In the genomic region with DNA sequence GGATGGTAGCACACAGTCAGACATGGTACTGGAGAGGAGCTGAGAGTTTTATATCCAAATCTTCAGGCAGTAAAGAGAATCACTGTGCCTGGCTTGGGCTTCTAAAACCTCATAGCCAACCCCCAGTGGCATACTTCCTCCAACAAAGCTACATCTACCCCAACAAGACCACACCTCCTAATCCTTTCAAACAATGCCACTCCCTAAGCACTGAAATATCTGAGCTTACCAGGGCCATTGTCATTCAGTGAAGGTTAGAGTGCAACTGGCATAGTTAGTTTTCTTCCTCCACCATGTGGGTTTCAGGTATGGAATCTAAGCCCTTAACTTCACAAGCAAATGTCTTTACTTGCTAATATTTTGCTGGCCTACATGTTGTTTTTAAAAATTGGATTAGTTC, we compare ENCODE assay signal across 24 mouse cellular contexts. TPM values are rescaled to one million over a fixed set of nuclear protein-coding genes. Genes with fewer than 3 reads are reported as not detected.
DNase-seq lines count a peak whose midpoint lies in the region; ATAC-seq and TF ChIP-seq lines count a peak whose summit lies in the region.
"Had no signal": no experiment of that assay in that cellular context is flagged by ENCODE, and none has a peak within 500 bp of the region (broad histone marks: within the 10 kb centered on the region; RNA-seq: fewer than 3 reads in every experiment).

No protein-coding gene starts in this region.

- H3K9ac ChIP-seq in limb, embryonic 14.5 days (ENCODE audit: low read depth, low read length, severe bottlenecking), result no peak overlapping the region
- H3K9ac ChIP-seq in embryonic facial prominence, embryonic 15.5 days, result no peak overlapping the region
- no peak overlapping the region for H3K9ac ChIP-seq in liver, embryonic 12.5 days
- H3K9ac ChIP-seq: embryonic facial prominence, embryonic 13.5 days; forebrain, embryonic 12.5 days had no signal

- TF ChIP-seq POLR2A in limb, embryonic 14.5 days (IDR thresholded peaks at IDR 0.05; ENCODE audit: borderline replicate concordance, extremely low read depth, insufficient read depth, insufficient read length), result no peak

- no peaks in the 10 kb centered on the region for H3K36me3 ChIP-seq in limb, embryonic 14.5 days (ENCODE audit: control insufficient read depth, insufficient read depth, low read length)
- no peaks in the 10 kb centered on the region for H3K36me3 ChIP-seq in limb, embryonic 10.5 days
- H3K36me3 ChIP-seq in embryonic facial prominence, embryonic 15.5 days, result no peaks in the 10 kb centered on the region
- H3K36me3 ChIP-seq in liver, embryonic 12.5 days, result no peaks in the 10 kb centered on the region
- H3K36me3 ChIP-seq: embryonic facial prominence, embryonic 13.5 days; forebrain, embryonic 10.5 days; forebrain, embryonic 12.5 days; G1E had no signal

- H3K27ac ChIP-seq in limb, embryonic 14.5 days (replicated peaks; ENCODE audit: low read depth, low read length), result peak overlapping the region; percentile 43; the same call in 1 of the 2 replicates
- no peak overlapping the region for H3K27ac ChIP-seq in limb, embryonic 10.5 days
- peak overlapping the region; percentile 85; the same call in 1 of the 2 replicates for H3K27ac ChIP-seq in embryonic facial prominence, embryonic 15.5 days (replicated peaks)
- H3K27ac ChIP-seq in liver, embryonic 12.5 days, result no peak overlapping the region
- H3K27ac ChIP-seq: forebrain, embryonic 10.5 days; forebrain, embryonic 12.5 days had no signal

- no peak overlapping the region for H3K4me3 ChIP-seq in limb, embryonic 14.5 days (replicated peaks; ENCODE audit: low read length)
- H3K4me3 ChIP-seq in limb, embryonic 10.5 days, result no peak overlapping the region
- H3K4me3 ChIP-seq in embryonic facial prominence, embryonic 15.5 days (replicated peaks), result no peak overlapping the region
- H3K4me3 ChIP-seq in liver, embryonic 12.5 days, result no peak overlapping the region
- H3K4me3 ChIP-seq: embryonic facial prominence, embryonic 13.5 days; erythroblast, embryonic 14.5 days; forebrain, embryonic 10.5 days; forebrain, embryonic 12.5 days had no signal

- no peak for ATAC-seq in limb, embryonic 14.5 days (ENCODE audit: low FRiP score, low read depth)
- ATAC-seq in embryonic facial prominence, embryonic 15.5 days (ENCODE audit: insufficient number of reproducible peaks, low FRiP score, low TSS enrichment, low read depth), result no peak
- no peak for ATAC-seq in liver, embryonic 12.5 days
- ATAC-seq: activated CD4-positive, CD25-positive, alpha-beta regulatory T cell, adult 4 months; forebrain, embryonic 14.5 days; forebrain, embryonic 16.5 days; Patski had no signal

- DNase-seq in limb, embryonic 14.5 days (ENCODE audit: low spot score), result no peak
- DNase-seq in limb, embryonic 10.5 days (ENCODE audit: low spot score), result no peak
- peak; percentile 77 for DNase-seq in R1 (ENCODE audit: low read depth, low spot score)
- DNase-seq in heart, postnatal 4 days, result no peak
- DNase-seq: adrenal gland, adult 8-10 months; adrenal gland, postnatal 14 days; adrenal gland, postnatal 36 days; cerebellum, adult 11-12 months; cerebellum, adult 2 months; cerebellum, adult 9-10 months; cerebellum, postnatal 10 days; cerebellum, postnatal 25 days had no signal

- H3K4me1 ChIP-seq in limb, embryonic 14.5 days (ENCODE audit: control insufficient read depth, insufficient read depth, low read length), result no peaks in the 10 kb centered on the region
- no peaks in the 10 kb centered on the region for H3K4me1 ChIP-seq in limb, embryonic 10.5 days
- no peaks in the 10 kb centered on the region for H3K4me1 ChIP-seq in embryonic facial prominence, embryonic 15.5 days
- no peaks in the 10 kb centered on the region for H3K4me1 ChIP-seq in liver, embryonic 12.5 days
- H3K4me1 ChIP-seq: embryonic facial prominence, embryonic 13.5 days; forebrain, embryonic 10.5 days; forebrain, embryonic 12.5 days had no signal

- H3K4me2 ChIP-seq in limb, embryonic 14.5 days (replicated peaks; ENCODE audit: low read depth, low read length, severe bottlenecking), result no peak overlapping the region
- H3K4me2 ChIP-seq in embryonic facial prominence, embryonic 15.5 days (replicated peaks), result no peak overlapping the region
- no peak overlapping the region for H3K4me2 ChIP-seq in liver, embryonic 12.5 days
- H3K4me2 ChIP-seq: embryonic facial prominence, embryonic 13.5 days; forebrain, embryonic 12.5 days had no signal

- H3K9me3 ChIP-seq in limb, embryonic 14.5 days (ENCODE audit: control insufficient read depth, low read length), result no peaks in the 10 kb centered on the region
- H3K9me3 ChIP-seq in limb, embryonic 10.5 days (replicated peaks), result no peaks in the 10 kb centered on the region
- no peaks in the 10 kb centered on the region for H3K9me3 ChIP-seq in embryonic facial prominence, embryonic 15.5 days (replicated peaks)
- H3K9me3 ChIP-seq in liver, embryonic 12.5 days (replicated peaks), result no peaks in the 10 kb centered on the region
- H3K9me3 ChIP-seq: embryonic facial prominence, embryonic 13.5 days; forebrain, embryonic 10.5 days; forebrain, embryonic 12.5 days; G1E had no signal

- H3K27me3 ChIP-seq in limb, embryonic 14.5 days (ENCODE audit: control insufficient read depth, insufficient read depth, low read length), result no peaks in the 10 kb centered on the region
- H3K27me3 ChIP-seq in limb, embryonic 10.5 days (ENCODE audit: low read depth, poor library complexity, severe bottlenecking), result peaks cover 67% of the 10 kb centered on the region
- no peaks in the 10 kb centered on the region for H3K27me3 ChIP-seq in embryonic facial prominence, embryonic 15.5 days
- no peaks in the 10 kb centered on the region for H3K27me3 ChIP-seq in liver, embryonic 12.5 days (replicated peaks)

RNA-seq across cellular contexts. Expression of a gene that starts 5.9 kb away (rescaled TPM):
- 24.1 and 29.1 TPM in 2 replicates for polyA plus RNA-seq in limb, embryonic 14.5 days (2012; rRNA removed)
- 51.6 and 54.7 TPM in 2 replicates for polyA plus RNA-seq in limb, embryonic 14.5 days (2014; fragmentation: Nextera tagmentation; extraction: Ambion mirVana)
- 48.5 and 57.1 TPM in 2 replicates for polyA plus RNA-seq in limb, embryonic 10.5 days (2016; fragmentation: Nextera tagmentation; extraction: Ambion mirVana)
- polyA plus RNA-seq in embryonic facial prominence, embryonic 15.5 days (2015; fragmentation: Nextera tagmentation; extraction: Ambion mirVana), result 51.8 TPM in 2 replicates
- 21.2 and 21.3 TPM in 2 replicates for polyA plus RNA-seq in liver, embryonic 12.5 days (2016; fragmentation: Nextera tagmentation; extraction: Ambion mirVana)
- total RNA-seq in heart, postnatal 4 days (2021), result 10 to 100 TPM; 47.2 to 61.2 TPM

RNA-seq across cellular contexts. Expression of a gene that starts 47.3 kb away (rescaled TPM):
- 49.3 and 50.5 TPM in 2 replicates for polyA plus RNA-seq in limb, embryonic 14.5 days (2012; rRNA removed)
- polyA plus RNA-seq in limb, embryonic 14.5 days (2014; fragmentation: Nextera tagmentation; extraction: Ambion mirVana), result 33.1 and 43.0 TPM in 2 replicates
- 21.0 and 32.5 TPM in 2 replicates for polyA plus RNA-seq in limb, embryonic 10.5 days (2016; fragmentation: Nextera tagmentation; extraction: Ambion mirVana)
- 31.8 and 37.8 TPM in 2 replicates for polyA plus RNA-seq in embryonic facial prominence, embryonic 15.5 days (2015; fragmentation: Nextera tagmentation; extraction: Ambion mirVana)
- polyA plus RNA-seq in liver, embryonic 12.5 days (2016; fragmentation: Nextera tagmentation; extraction: Ambion mirVana), result 3.4 and 4.5 TPM in 2 replicates
- total RNA-seq in heart, postnatal 4 days (2021), result 10 to 100 TPM in 1 of 2 experiments, 1 to 10 TPM in 1; 8.0 to 11.9 TPM
- polyA plus RNA-seq: C2C12 had no signal

RNA-seq across cellular contexts. Expression of a gene that starts 49.0 kb away (rescaled TPM):
- 6.7 and 9.1 TPM in 2 replicates for polyA plus RNA-seq in limb, embryonic 14.5 days (2012; rRNA removed)
- polyA plus RNA-seq in limb, embryonic 14.5 days (2014; fragmentation: Nextera tagmentation; extraction: Ambion mirVana), result 9.3 and 11.1 TPM in 2 replicates
- polyA plus RNA-seq in limb, embryonic 10.5 days (2016; fragmentation: Nextera tagmentation; extraction: Ambion mirVana), result 11.5 and 12.8 TPM in 2 replicates
- 10.1 and 12.1 TPM in 2 replicates for polyA plus RNA-seq in embryonic facial prominence, embryonic 15.5 days (2015; fragmentation: Nextera tagmentation; extraction: Ambion mirVana)
- 4.2 and 5.0 TPM in 2 replicates for polyA plus RNA-seq in liver, embryonic 12.5 days (2016; fragmentation: Nextera tagmentation; extraction: Ambion mirVana)
- 10 to 100 TPM; 11.5 to 12.4 TPM for total RNA-seq in heart, postnatal 4 days (2021)

RNA-seq across cellular contexts. Expression of a gene that starts 49.0 kb away (rescaled TPM):
- 59.1 and 73.4 TPM in 2 replicates for polyA plus RNA-seq in limb, embryonic 14.5 days (2012; rRNA removed)
- 52.0 and 61.2 TPM in 2 replicates for polyA plus RNA-seq in limb, embryonic 14.5 days (2014; fragmentation: Nextera tagmentation; extraction: Ambion mirVana)
- polyA plus RNA-seq in limb, embryonic 10.5 days (2016; fragmentation: Nextera tagmentation; extraction: Ambion mirVana), result 41.7 and 55.8 TPM in 2 replicates
- polyA plus RNA-seq in embryonic facial prominence, embryonic 15.5 days (2015; fragmentation: Nextera tagmentation; extraction: Ambion mirVana), result 47.1 and 47.2 TPM in 2 replicates
- polyA plus RNA-seq in liver, embryonic 12.5 days (2016; fragmentation: Nextera tagmentation; extraction: Ambion mirVana), result 14.4 and 15.5 TPM in 2 replicates
- 10 to 100 TPM; 30.3 to 34.1 TPM for total RNA-seq in heart, postnatal 4 days (2021)

Comparison
In these comparisons a context has a peak if more than half of its experiments do, and no peak if none do; other contexts are left out.
1. H3K27ac ChIP-seq: peak in limb, embryonic 14.5 days (single experiment) and embryonic facial prominence, embryonic 15.5 days (single experiment); none in limb, embryonic 10.5 days (single experiment) and liver, embryonic 12.5 days (single experiment).